8 mouse cellular contexts compared by ENCODE assay signal in the genomic region with DNA sequence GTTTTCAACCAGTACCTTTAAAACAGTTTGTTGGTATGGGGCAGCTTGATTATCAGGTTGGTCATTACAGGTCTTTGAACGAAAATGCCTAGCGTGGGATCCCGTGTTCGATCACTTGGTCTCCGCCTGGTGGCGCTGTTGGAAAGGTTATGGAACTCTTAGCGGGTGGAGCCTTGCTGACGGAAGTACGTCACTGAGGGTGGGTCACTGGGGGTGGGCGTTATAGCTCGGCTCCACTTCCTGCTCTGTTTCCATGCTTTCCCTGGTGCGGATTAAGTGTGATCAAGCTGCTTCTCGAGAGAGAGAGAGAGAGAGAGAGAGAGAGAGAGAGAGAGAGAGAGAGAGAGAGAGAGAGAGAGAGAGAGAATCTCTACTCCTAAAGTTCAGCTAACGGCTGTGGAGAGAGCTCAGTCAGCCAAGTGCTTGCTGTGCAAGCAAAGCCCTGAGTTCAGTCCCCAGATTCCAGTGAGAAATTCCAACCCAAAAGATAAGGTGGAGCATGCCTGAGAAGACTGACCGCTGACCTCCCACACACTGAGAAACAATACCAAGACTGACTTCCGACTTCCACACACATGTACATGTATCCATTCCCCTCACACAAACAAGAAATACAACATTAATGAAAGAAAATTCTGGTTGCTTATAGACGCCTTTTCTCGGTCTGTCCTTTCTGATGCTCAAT. TPM values are rescaled to one million over a fixed set of nuclear protein-coding genes. Genes with fewer than 3 reads are reported as not detected.
DNase-seq lines count a peak whose midpoint lies in the region; ATAC-seq and TF ChIP-seq lines count a peak whose summit lies in the region.

No protein-coding gene starts in this region.

- no peak for TF ChIP-seq CTCF in G1E (IDR thresholded peaks at IDR 0.05; ENCODE audit: low read depth, low read length)
- peak; percentile 80 for TF ChIP-seq CTCF in layer of hippocampus, adult 2 months (conservative IDR thresholded peaks at IDR 0.05)

- DNase-seq in G1E (ENCODE audit: low spot score): peak; percentile 76
- DNase-seq in cerebellum, adult 18-20 months: peak; percentile 94 to 98
- DNase-seq in heart, postnatal 36 days: peak; percentile 90 to 96
- peak; percentile 91 to 94 for DNase-seq in layer of hippocampus, adult 2 months (ENCODE audit: low spot score in 2 of 2)
- DNase-seq in ovary, adult 18-20 months (ENCODE audit: low spot score): peak; percentile 84
- peak; percentile 94 for DNase-seq in thymus, postnatal 0 days (ENCODE audit: low spot score)

- no peaks in the 10 kb centered on the region for H3K36me3 ChIP-seq in G1E (replicated peaks)
- H3K36me3 ChIP-seq in forebrain, embryonic 16.5 days (ENCODE audit: control insufficient read depth, insufficient read depth): no peaks in the 10 kb centered on the region
- no peaks in the 10 kb centered on the region for H3K36me3 ChIP-seq in lung, embryonic 15.5 days

- peaks cover 14% of the 10 kb centered on the region for H3K27me3 ChIP-seq in G1E (ENCODE audit: insufficient read depth, low read length)
- H3K27me3 ChIP-seq in forebrain, embryonic 16.5 days (replicated peaks; ENCODE audit: control insufficient read depth, insufficient read depth, low read length): no peaks in the 10 kb centered on the region; the same call in 1 of the 2 replicates
- peaks cover 5% of the 10 kb centered on the region; the same call in 1 of the 2 replicates for H3K27me3 ChIP-seq in lung, embryonic 15.5 days

- intact Hi-C loops in heart, postnatal 36 days (cut with DNase I): loop anchor here (1.0 to 10.0 kb wide), 5 partner anchors 29 to 387 kb away; a partner anchor contains a TSS

- H3K27ac ChIP-seq in forebrain, embryonic 16.5 days (ENCODE audit: low read length): no peak overlapping the region
- peak overlapping the region; percentile 77 for H3K27ac ChIP-seq in layer of hippocampus, adult 2 months
- peak overlapping the region; percentile 87 for H3K27ac ChIP-seq in lung, embryonic 15.5 days

- ATAC-seq in G1E (ENCODE audit: extremely low read depth, insufficient number of reproducible peaks, low FRiP score, poor library complexity, severe bottlenecking): peak; percentile 76
- ATAC-seq in forebrain, embryonic 16.5 days: peak; percentile 97
- ATAC-seq in lung, embryonic 15.5 days (ENCODE audit: borderline replicate concordance, extremely low read depth, low FRiP score, low TSS enrichment): peak; percentile 97

- no peaks in the 10 kb centered on the region for H3K9me3 ChIP-seq in G1E (replicated peaks)
- no peaks in the 10 kb centered on the region for H3K9me3 ChIP-seq in forebrain, embryonic 16.5 days (ENCODE audit: control insufficient read depth, low read length)
- no peaks in the 10 kb centered on the region for H3K9me3 ChIP-seq in lung, embryonic 15.5 days

- peak overlapping the region; percentile 49; the same call in 1 of the 2 replicates for H3K4me3 ChIP-seq in G1E (ENCODE audit: low read depth, low read length)
- H3K4me3 ChIP-seq in forebrain, embryonic 16.5 days (replicated peaks; ENCODE audit: low read length): peak overlapping the region; percentile 27
- H3K4me3 ChIP-seq in layer of hippocampus, adult 2 months: peak overlapping the region; percentile 45
- peak overlapping the region; percentile 36 for H3K4me3 ChIP-seq in lung, embryonic 15.5 days

- 11% methylated on average over 18 of the region's 18 CpGs for WGBS in forebrain, embryonic 16.5 days
- WGBS in lung, embryonic 15.5 days: 6% methylated on average over 18 of the region's 18 CpGs

- peak overlapping the region; percentile 44 for H3K4me2 ChIP-seq in forebrain, embryonic 16.5 days (ENCODE audit: low read length)
- H3K4me2 ChIP-seq in lung, embryonic 15.5 days: peak overlapping the region; percentile 60

- H3K4me1 ChIP-seq in G1E (ENCODE audit: insufficient read depth, low read depth, low read length): peaks cover 22% of the 10 kb centered on the region
- H3K4me1 ChIP-seq in forebrain, embryonic 16.5 days (replicated peaks; ENCODE audit: control insufficient read depth, insufficient read depth, low read length): peaks cover 5% of the 10 kb centered on the region; the same call in 1 of the 2 replicates
- peaks cover 11% of the 10 kb centered on the region for H3K4me1 ChIP-seq in lung, embryonic 15.5 days

- H3K9ac ChIP-seq in forebrain, embryonic 16.5 days (replicated peaks; ENCODE audit: low read depth, low read length): no peak overlapping the region; the same call in 1 of the 2 replicates
- peak overlapping the region; percentile 47 for H3K9ac ChIP-seq in lung, embryonic 15.5 days

RNA-seq across cellular contexts. Expression of a gene that starts 8.6 kb away (rescaled TPM):
- not detected in 2 replicates for total RNA-seq in G1E (2014; fragmentation: Nextera tagmentation)
- total RNA-seq in G1E (2017): 0.22 TPM in 1 of 2 replicates, not detected in the other
- polyA plus RNA-seq in G1E (2012): 0.03 and 0.06 TPM in 2 replicates
- polyA plus RNA-seq in forebrain, embryonic 16.5 days (2015; fragmentation: Nextera tagmentation; extraction: Ambion mirVana): 0.11 and 0.21 TPM in 2 replicates
- under 1 TPM; 0.22 to 0.33 TPM for total RNA-seq in heart, postnatal 36 days (2021)
- under 1 TPM; 0.29 to 0.44 TPM for total RNA-seq in layer of hippocampus, adult 2 months (2021)
- 0.10 and 0.26 TPM in 2 replicates for polyA plus RNA-seq in lung, embryonic 15.5 days (2015; fragmentation: Nextera tagmentation; extraction: Ambion mirVana)
- polyA plus RNA-seq in thymus, postnatal 0 days (2015; fragmentation: Nextera tagmentation; extraction: Ambion mirVana): 0.22 and 0.26 TPM in 2 replicates

RNA-seq across cellular contexts. Expression of a gene that starts 20.9 kb away (rescaled TPM):
- total RNA-seq in G1E (2014; fragmentation: Nextera tagmentation) (not detected in 2 replicates), G1E (2017) (not detected in 2 replicates)
- polyA plus RNA-seq in G1E (2012): not detected in 2 replicates
- polyA plus RNA-seq in forebrain, embryonic 16.5 days (2015; fragmentation: Nextera tagmentation; extraction: Ambion mirVana): 32.4 and 42.0 TPM in 2 replicates
- 10 to 100 TPM; 80.9 to 83.5 TPM for total RNA-seq in heart, postnatal 36 days (2021)
- 10 to 100 TPM; 48.1 to 48.9 TPM for total RNA-seq in layer of hippocampus, adult 2 months (2021)
- polyA plus RNA-seq in lung, embryonic 15.5 days (2015; fragmentation: Nextera tagmentation; extraction: Ambion mirVana): 36.4 and 41.5 TPM in 2 replicates
- polyA plus RNA-seq in thymus, postnatal 0 days (2015; fragmentation: Nextera tagmentation; extraction: Ambion mirVana): 229 and 245 TPM in 2 replicates

RNA-seq across cellular contexts. Expression of a gene that starts 40.7 kb away (rescaled TPM):
- total RNA-seq in G1E (2014; fragmentation: Nextera tagmentation) (not detected in 2 replicates), G1E (2017) (0.05 TPM in 1 of 2 replicates, not detected in the other)
- polyA plus RNA-seq in G1E (2012): not detected in 2 replicates
- 1.7 and 2.1 TPM in 2 replicates for polyA plus RNA-seq in forebrain, embryonic 16.5 days (2015; fragmentation: Nextera tagmentation; extraction: Ambion mirVana)
- under 1 TPM in 1 of 2 experiments, not detected in 1; 0.14 TPM for total RNA-seq in heart, postnatal 36 days (2021)
- total RNA-seq in layer of hippocampus, adult 2 months (2021): 1 to 10 TPM; 4.0 to 4.1 TPM
- 0.19 and 0.26 TPM in 2 replicates for polyA plus RNA-seq in lung, embryonic 15.5 days (2015; fragmentation: Nextera tagmentation; extraction: Ambion mirVana)
- polyA plus RNA-seq in thymus, postnatal 0 days (2015; fragmentation: Nextera tagmentation; extraction: Ambion mirVana): 0.03 and 0.04 TPM in 2 replicates

RNA-seq across cellular contexts. Expression of a gene that starts 50.4 kb away (rescaled TPM):
- total RNA-seq in G1E (2014; fragmentation: Nextera tagmentation): 45.1 and 131 TPM in 2 replicates
- total RNA-seq in G1E (2017): 23.9 and 27.7 TPM in 2 replicates
- 3.5 and 7.2 TPM in 2 replicates for polyA plus RNA-seq in G1E (2012)
- 0.27 TPM in 1 of 2 replicates, not detected in the other for polyA plus RNA-seq in forebrain, embryonic 16.5 days (2015; fragmentation: Nextera tagmentation; extraction: Ambion mirVana)
- total RNA-seq in heart, postnatal 36 days (2021): 1 to 10 TPM; 5.1 to 6.0 TPM
- total RNA-seq in layer of hippocampus, adult 2 months (2021): 1 to 10 TPM in 1 of 2 experiments, under 1 TPM in 1; 0.84 to 1.3 TPM
- 1.3 and 1.9 TPM in 2 replicates for polyA plus RNA-seq in lung, embryonic 15.5 days (2015; fragmentation: Nextera tagmentation; extraction: Ambion mirVana)
- 5.3 and 6.4 TPM in 2 replicates for polyA plus RNA-seq in thymus, postnatal 0 days (2015; fragmentation: Nextera tagmentation; extraction: Ambion mirVana)

Comparison
In these comparisons a context has a peak if more than half of its experiments do, and no peak if none do; other contexts are left out.
1. RNA of a gene that starts 20.9 kb away (polyA plus RNA-seq): 229 to 245 TPM in thymus, postnatal 0 days, 32.4 to 42.0 TPM in forebrain, embryonic 16.5 days and 36.4 to 41.5 TPM in lung, embryonic 15.5 days; not detected in G1E; every median in the first group is over 10 times any median in the second.
2. Peak in every context shown above with its lines, with median percentiles within 50 percentile points of each other: ATAC-seq, DNase-seq and H3K4me3 ChIP-seq.